Mouse (Mus musculus) MEL (cell line): ENCODE measurements around the gene Fbf1. TPM values are rescaled to one million over a fixed set of nuclear protein-coding genes. Genes with fewer than 3 reads are reported as not detected.
A peak's percentile ranks its signal among the peaks of the same experiment; 100 is the strongest.

Experiments
- DNase-seq: peaks from one replicate; pipeline ENCODE4 v3.0.0; 2011; ENCODE audit warnings: low read depth, low spot score
- H3K27ac ChIP-seq: 2 replicates; pipeline ENCODE4 v1.5.1; 2012; ENCODE audit warnings: low read depth, mild to moderate bottlenecking, control low read depth, low read length, moderate library complexity; ENCODE audit not compliant: control insufficient read depth
- H3K27me3 ChIP-seq, 2 experiments: fragments of 150-350 bp in 1 of 2; sonication (generic) in 1 of 2; 2 replicates each; pipeline ENCODE4 v1.6.1; 2012; ENCODE audit warnings: low read length in 2 of 2, mild to moderate bottlenecking in 2 of 2, improper control_type of control experiment in 1 of 2, moderate library complexity in 1 of 2; ENCODE audit not compliant: insufficient read depth in 2 of 2, control insufficient read depth in 1 of 2
- H3K36me3 ChIP-seq, 2 experiments: 2 replicates each; pipeline ENCODE4 v1.6.1; 2012 to 2014; ENCODE audit warnings: low read length in 2 of 2, improper control_type of control experiment in 1 of 2, inconsistent platforms in 1 of 2, mild to moderate bottlenecking in 1 of 2; ENCODE audit not compliant: insufficient read depth in 2 of 2, control insufficient read depth in 1 of 2
- H3K4me1 ChIP-seq, 2 experiments: fragments of 150-350 bp in 1 of 2; sonication (generic) in 1 of 2; 2 replicates each; pipeline ENCODE4 v1.6.1; 2012; ENCODE audit warnings: low read length in 2 of 2, improper control_type of control experiment in 1 of 2, mild to moderate bottlenecking in 1 of 2; ENCODE audit not compliant: insufficient read depth in 2 of 2, control insufficient read depth in 1 of 2
- H3K4me3 ChIP-seq, 2 experiments: fragments of 150-350 bp in 1 of 2; sonication (generic) in 1 of 2; 2 replicates each; pipeline ENCODE4 v1.5.1; 2012; ENCODE audit warnings: low read depth in 2 of 2, low read length in 2 of 2, mild to moderate bottlenecking in 2 of 2, moderate library complexity in 2 of 2, control low read depth in 1 of 2, improper control_type of control experiment in 1 of 2; ENCODE audit not compliant: control insufficient read depth in 1 of 2, insufficient read depth in 1 of 2
- H3K79me2 ChIP-seq: 2 replicates; pipeline ENCODE4 v1.6.1; 2012; ENCODE audit warnings: mild to moderate bottlenecking, low read length, moderate library complexity; ENCODE audit not compliant: control insufficient read depth, poor library complexity, insufficient read depth
- H3K9ac ChIP-seq: 2 replicates; pipeline ENCODE4 v1.6.1; 2012; ENCODE audit warnings: low read depth, mild to moderate bottlenecking, control low read depth, low read length, moderate library complexity; ENCODE audit not compliant: control insufficient read depth, poor library complexity, severe bottlenecking
- H3K9me3 ChIP-seq: fragments of 150-350 bp; sonication (generic); replicated peaks from 2 replicates; pipeline ENCODE4 v1.6.1; 2012; ENCODE audit warnings: mild to moderate bottlenecking, low read length, improper control_type of control experiment, moderate library complexity; ENCODE audit not compliant: insufficient read depth
- BHLHE40 ChIP-seq: IDR thresholded peaks from 2 replicates; pipeline ENCODE4 v1.6.1; 2012; ENCODE audit warnings: low read depth, mild to moderate bottlenecking, inconsistent platforms, low read length, improper control_type of control experiment, borderline replicate concordance
- CHD1 ChIP-seq: IDR thresholded peaks from 2 replicates; pipeline ENCODE4 v1.6.1; 2012; ENCODE audit warnings: low read depth, mild to moderate bottlenecking, inconsistent platforms, low read length, improper control_type of control experiment
- CHD2 ChIP-seq: IDR thresholded peaks from 2 replicates; pipeline ENCODE4 v1.6.1; 2011; ENCODE audit warnings: low read length, improper control_type of control experiment
- E2F4 ChIP-seq: IDR thresholded peaks from 2 replicates; pipeline ENCODE4 v1.6.1; 2011; ENCODE audit warnings: low read depth, low read length, improper control_type of control experiment, borderline replicate concordance
- ELF1 ChIP-seq: IDR thresholded peaks from 2 replicates; pipeline ENCODE4 v1.6.1; 2014; ENCODE audit warnings: low read depth, mild to moderate bottlenecking, inconsistent platforms, low read length, improper control_type of control experiment, moderate library complexity
- EP300 ChIP-seq, 2 experiments: IDR thresholded peaks; 2 replicates each; pipeline ENCODE4 v1.6.1; 2011; ENCODE audit warnings: improper control_type of control experiment in 2 of 2, low read length in 2 of 2, low read depth in 1 of 2, mild to moderate bottlenecking in 1 of 2
- ETS1 ChIP-seq: IDR thresholded peaks from 2 replicates; pipeline ENCODE4 v1.6.1; 2012; ENCODE audit warnings: low read depth, mild to moderate bottlenecking, inconsistent platforms, low read length, improper control_type of control experiment, moderate library complexity
- GABPA ChIP-seq: IDR thresholded peaks from 2 replicates; pipeline ENCODE4 v1.6.1; 2012; ENCODE audit warnings: low read depth, mild to moderate bottlenecking, inconsistent platforms, low read length, improper control_type of control experiment, moderate library complexity
- HCFC1 ChIP-seq: IDR thresholded peaks from 2 replicates; pipeline ENCODE4 v1.6.1; 2012; ENCODE audit warnings: low read depth, mild to moderate bottlenecking, inconsistent platforms, low read length, improper control_type of control experiment, moderate library complexity
- JUND ChIP-seq: IDR thresholded peaks from 2 replicates; pipeline ENCODE4 v1.6.1; 2011; ENCODE audit warnings: low read depth, mild to moderate bottlenecking, improper control_type of control experiment, low read length
- KAT2A ChIP-seq: conservative IDR thresholded peaks from 2 replicates; pipeline ENCODE4 v1.6.1; 2012; ENCODE audit warnings: low read depth, low read length, improper control_type of control experiment, inconsistent platforms
- MAFK ChIP-seq: IDR thresholded peaks from 2 replicates; pipeline ENCODE4 v1.6.1; 2011; ENCODE audit warnings: low read depth, mild to moderate bottlenecking, low read length, improper control_type of control experiment, borderline replicate concordance
- MAX ChIP-seq: IDR thresholded peaks from 2 replicates; pipeline ENCODE4 v1.6.1; 2011; ENCODE audit warnings: low read length, improper control_type of control experiment
- MAZ ChIP-seq: IDR thresholded peaks from 2 replicates; pipeline ENCODE4 v1.6.1; 2012; ENCODE audit warnings: low read depth, mild to moderate bottlenecking, inconsistent platforms, low read length, improper control_type of control experiment
- MXI1 ChIP-seq: IDR thresholded peaks from 2 replicates; pipeline ENCODE4 v1.6.1; 2011; ENCODE audit warnings: mild to moderate bottlenecking, low read depth, low read length, improper control_type of control experiment
- MYB ChIP-seq: IDR thresholded peaks from 2 replicates; pipeline ENCODE4 v1.6.1; 2011; ENCODE audit warnings: mild to moderate bottlenecking, low read depth, low read length, improper control_type of control experiment
- MYC ChIP-seq: IDR thresholded peaks from 2 replicates; pipeline ENCODE4 v1.6.1; 2011; ENCODE audit warnings: low read depth, mild to moderate bottlenecking, low read length, improper control_type of control experiment, moderate library complexity
- NELFE ChIP-seq: IDR thresholded peaks from 2 replicates; pipeline ENCODE4 v1.6.1; 2011; ENCODE audit warnings: low read depth, low read length, improper control_type of control experiment
- NRF1 ChIP-seq: IDR thresholded peaks from 2 replicates; pipeline ENCODE4 v1.6.1; 2014; ENCODE audit warnings: low read depth, mild to moderate bottlenecking, inconsistent platforms, low read length, improper control_type of control experiment, moderate library complexity; ENCODE audit not compliant: poor library complexity, insufficient read depth, severe bottlenecking
- POLR2A ChIP-seq, 2 experiments: IDR thresholded peaks; 2 replicates each; pipeline ENCODE4 v1.6.1; 2011 to 2012; ENCODE audit warnings: low read length in 2 of 2, mild to moderate bottlenecking in 2 of 2, control low read depth in 1 of 2, improper control_type of control experiment in 1 of 2, low read depth in 1 of 2, moderate library complexity in 1 of 2; ENCODE audit not compliant: control insufficient read depth in 1 of 2, insufficient read depth in 1 of 2, poor library complexity in 1 of 2
- POLR2AphosphoS2 ChIP-seq: IDR thresholded peaks from 2 replicates; pipeline ENCODE4 v1.6.1; 2011; ENCODE audit warnings: low read length, improper control_type of control experiment
- SIN3A ChIP-seq: IDR thresholded peaks from 2 replicates; pipeline ENCODE4 v1.6.1; 2012; ENCODE audit warnings: low read length, improper control_type of control experiment, inconsistent platforms
- TBP ChIP-seq: IDR thresholded peaks from 2 replicates; pipeline ENCODE4 v1.8.0; 2011; ENCODE audit warnings: low read depth, low read length, improper control_type of control experiment
- UBTF ChIP-seq: IDR thresholded peaks from 2 replicates; pipeline ENCODE4 v1.6.1; 2012; ENCODE audit warnings: low read depth, mild to moderate bottlenecking, inconsistent platforms, low read length, improper control_type of control experiment, moderate library complexity, borderline replicate concordance; ENCODE audit not compliant: insufficient read depth
- USF1 ChIP-seq: IDR thresholded peaks from 2 replicates; pipeline ENCODE4 v1.6.1; 2014; ENCODE audit warnings: low read depth, mild to moderate bottlenecking, inconsistent platforms, low read length, improper control_type of control experiment, moderate library complexity
- USF2 ChIP-seq, 2 experiments: IDR thresholded peaks; 2 replicates each; pipeline ENCODE4 v1.6.1; 2011 to 2012; ENCODE audit warnings: improper control_type of control experiment in 2 of 2, low read length in 2 of 2, borderline replicate concordance in 1 of 2, inconsistent platforms in 1 of 2, low read depth in 1 of 2, mild to moderate bottlenecking in 1 of 2; ENCODE audit not compliant: insufficient read depth in 1 of 2
- ZKSCAN1 ChIP-seq: IDR thresholded peaks from 2 replicates; pipeline ENCODE4 v1.6.1; 2012; ENCODE audit warnings: low read depth, mild to moderate bottlenecking, inconsistent platforms, low read length, improper control_type of control experiment, moderate library complexity
- ZMIZ1 ChIP-seq: IDR thresholded peaks from 2 replicates; pipeline ENCODE4 v1.6.1; 2012; ENCODE audit warnings: low read depth, mild to moderate bottlenecking, inconsistent platforms, low read length, improper control_type of control experiment, moderate library complexity
- ZNF384 ChIP-seq: IDR thresholded peaks from 2 replicates; pipeline ENCODE4 v1.6.1; 2012; ENCODE audit warnings: low read depth, mild to moderate bottlenecking, inconsistent platforms, low read length, improper control_type of control experiment
- polyA plus RNA-seq, 2 experiments: library from polyadenylated mRNA; stranded (reverse) in 1 of 2; unstranded in 1 of 2; fragments of >175 nt in 1 of 2; fragments of >200 nt in 1 of 2; gene quantifications; 2 replicates each; pipeline versions ENCODE4 v1.2.1 to v1.2.4; 2012; ENCODE audit warnings: low replicate concordance in 2 of 2, low read depth in 1 of 2; ENCODE audit not compliant: insufficient read length in 2 of 2, insufficient read depth in 1 of 2, missing spikeins in 1 of 2
- total RNA-seq: library from RNA; depleted of rRNA; stranded (reverse); fragments of 300-350 nt; gene quantifications from 2 replicates; pipeline ENCODE4 v1.2.3, GENCODE M21; 2012; rRNA removed

The Fbf1 gene
- total RNA-seq (29.0 and 32.5 TPM in 2 replicates), polyA plus RNA-seq (10 to 100 TPM in 1 of 2 experiments, not detected in 1; 29.2 TPM)

DNA sequence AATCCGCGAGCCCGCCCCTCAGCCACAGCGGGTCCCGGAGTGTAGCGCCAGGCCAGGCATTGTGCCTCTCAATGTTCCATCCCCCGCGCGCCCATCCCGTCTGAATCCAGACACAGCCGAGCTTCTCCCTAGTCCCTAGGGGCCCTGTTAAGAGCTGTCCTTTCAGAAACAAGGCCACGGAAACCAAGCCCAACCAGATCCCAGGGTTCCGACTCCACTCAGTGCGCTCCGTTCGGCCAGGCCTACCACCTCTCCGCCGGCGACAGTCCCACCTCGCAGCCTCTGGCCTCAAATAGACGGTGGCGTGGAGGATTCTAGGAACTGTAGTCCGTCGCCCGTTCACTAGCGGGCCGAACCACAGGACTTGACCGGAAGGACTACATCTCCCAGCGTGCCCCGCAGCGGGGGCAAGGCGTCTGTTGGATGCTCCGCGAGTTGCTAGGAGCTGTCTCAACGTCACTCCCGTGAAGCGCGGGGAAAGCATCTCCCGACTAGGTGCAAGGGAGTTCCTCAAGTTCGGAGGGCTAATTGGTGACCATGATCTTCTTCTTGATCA lies at the start of gene Fbf1:
Gene Fbf1 (minus strand): TSS at position 283 of the 556 bp plus-strand sequence.
- H3K4me1 ChIP-seq: peaks cover 0 to 7% of the 10 kb centered on the region in 2 experiments; a peak in 2 of 4 replicates
- peak; percentile 76 for TF ChIP-seq MXI1
- no peak for TF ChIP-seq BHLHE40
- peak; percentile 43; the same call in 1 of the 2 replicates for TF ChIP-seq TBP
- TF ChIP-seq MAZ: peak; percentile 99
- 0 out of 2 replicates have a peak, but pooled peaks have one; percentile 51 for TF ChIP-seq ZMIZ1
- peak; percentile 24; the same call in 1 of the 2 replicates for TF ChIP-seq NRF1
- TF ChIP-seq POLR2AphosphoS2: peak; percentile 54; the same call in 1 of the 2 replicates
- TF ChIP-seq MYB: no peak
- no peak; the same call in 1 of the 2 replicates for TF ChIP-seq ETS1
- 0 out of 2 replicates have a peak, but pooled peaks have one; percentile 6 for TF ChIP-seq USF1
- TF ChIP-seq JUND: no peak
- peak; percentile 98 for TF ChIP-seq SIN3A
- peak; percentile 89 for TF ChIP-seq ELF1
- peak; percentile 85 for TF ChIP-seq NELFE
- 0 out of 4 replicates have a peak, but pooled peaks of 1 of the 2 experiments have one; percentile 7 for TF ChIP-seq EP300 (IDR thresholded peaks at IDR 0.05; ENCODE audit: low read depth in 1 of 2, low read length in 2 of 2)
- peak; percentile 69 to 88 for TF ChIP-seq POLR2A (IDR thresholded peaks at IDR 0.05; ENCODE audit: control insufficient read depth in 1 of 2, insufficient read depth in 1 of 2, low read depth in 1 of 2, low read length in 2 of 2, poor library complexity in 1 of 2)
- peak; percentile 86; the same call in 1 of the 2 replicates for TF ChIP-seq KAT2A
- peak; percentile 98 for TF ChIP-seq HCFC1
- TF ChIP-seq, all 39 proteins: peak for 14
- H3K79me2 ChIP-seq: peaks cover 7% of the 10 kb centered on the region; the same call in 1 of the 2 replicates
- DNase-seq: peak; percentile 99
- peaks cover 0 to 11% of the 10 kb centered on the region in 2 experiments; a peak in 2 of 4 replicates for H3K36me3 ChIP-seq
- H3K27ac ChIP-seq: peak within 1 kb of the TSS; percentile 35
- no peaks in the 10 kb centered on the region for H3K9me3 ChIP-seq
- H3K9ac ChIP-seq: peak within 1 kb of the TSS; percentile 78
- H3K27me3 ChIP-seq: no peaks in the 10 kb centered on the region
- peak within 1 kb of the TSS; percentile 75 to 77 for H3K4me3 ChIP-seq

DNA sequence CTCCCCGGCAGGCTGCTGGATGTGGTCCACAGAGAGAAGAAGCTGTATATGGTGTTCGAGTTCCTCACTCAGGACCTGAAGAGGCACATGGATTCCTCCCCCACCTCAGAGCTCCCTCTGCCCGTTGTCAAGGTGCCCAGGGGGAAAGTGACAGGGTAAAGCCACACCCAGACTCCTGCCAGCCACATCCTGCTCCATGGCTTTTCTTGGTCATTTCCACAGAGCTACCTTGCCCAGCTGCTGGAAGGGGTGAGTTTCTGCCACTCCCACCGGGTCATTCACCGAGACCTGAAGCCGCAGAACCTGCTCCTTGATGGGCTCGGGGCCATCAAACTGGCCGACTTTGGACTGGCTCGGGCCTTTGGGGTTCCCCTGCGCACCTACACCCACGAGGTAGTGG lies 48.6 kb upstream of the Fbf1 start:
- Histone ChIP-seq H3K36me3 (no peaks in the 10 kb centered on the region), H3K27me3 (no peaks in the 10 kb centered on the region), H3K9ac (no peak overlapping the region), H3K27ac (no peak overlapping the region), H3K4me3 (no peak overlapping the region), H3K9me3 (no peaks in the 10 kb centered on the region), H3K4me1 (peaks cover 0 to 13% of the 10 kb centered on the region in 2 experiments; a peak in 1 of 4 replicates), H3K79me2 (no peaks in the 10 kb centered on the region)
- no peak for DNase-seq
- TF ChIP-seq JUND: no peak
- TF ChIP-seq UBTF: no peak
- no peak for TF ChIP-seq ZNF384
- TF ChIP-seq TBP: no peak
- TF ChIP-seq ZKSCAN1: no peak
- no peak for TF ChIP-seq MAFK
- TF ChIP-seq BHLHE40: no peak
- no peak for TF ChIP-seq GABPA
- TF ChIP-seq MYC: no peak
- TF ChIP-seq NELFE: no peak
- no peak for TF ChIP-seq POLR2A (IDR thresholded peaks at IDR 0.05; ENCODE audit: control insufficient read depth in 1 of 2, insufficient read depth in 1 of 2, low read depth in 1 of 2, low read length in 2 of 2, poor library complexity in 1 of 2)
- no peak for TF ChIP-seq CHD1
- TF ChIP-seq KAT2A: no peak
- no peak for TF ChIP-seq USF1
- TF ChIP-seq MAX: no peak
- TF ChIP-seq CHD2: no peak
- no peak for TF ChIP-seq E2F4
- TF ChIP-seq USF2 (IDR thresholded peaks at IDR 0.05; ENCODE audit: borderline replicate concordance in 1 of 2, insufficient read depth in 1 of 2, low read depth in 1 of 2, low read length in 2 of 2): no peak
